Mouse (Mus musculus) subcutaneous adipose tissue, adult 2 months (tissue): ENCODE measurements around the gene Olfr552. TPM values are rescaled to one million over a fixed set of nuclear protein-coding genes. Genes with fewer than 3 reads are reported as not detected.

Source experiments
- polyA plus RNA-seq: library from polyadenylated mRNA; depleted of rRNA; stranded (reverse); fragments of >200 nt; gene quantifications from 2 replicates; pipeline ENCODE4 v1.2.3, GENCODE M21; 2012; ENCODE audit warnings: low replicate concordance; rRNA removed

The Olfr552 gene
- not detected in 2 replicates for polyA plus RNA-seq

GRCm38 (mm10) chr7:102597378-102598031, at the start of gene Olfr552:
Gene Olfr552, plus strand, starts transcription at chr7:102597770.

GRCm38 (mm10) chr7:102549570-102549969, 48.0 kb upstream of the Olfr552 start, which contains the start of gene Olfr549:
Gene Olfr549, plus strand, starts transcription at chr7:102549870.

DNA sequence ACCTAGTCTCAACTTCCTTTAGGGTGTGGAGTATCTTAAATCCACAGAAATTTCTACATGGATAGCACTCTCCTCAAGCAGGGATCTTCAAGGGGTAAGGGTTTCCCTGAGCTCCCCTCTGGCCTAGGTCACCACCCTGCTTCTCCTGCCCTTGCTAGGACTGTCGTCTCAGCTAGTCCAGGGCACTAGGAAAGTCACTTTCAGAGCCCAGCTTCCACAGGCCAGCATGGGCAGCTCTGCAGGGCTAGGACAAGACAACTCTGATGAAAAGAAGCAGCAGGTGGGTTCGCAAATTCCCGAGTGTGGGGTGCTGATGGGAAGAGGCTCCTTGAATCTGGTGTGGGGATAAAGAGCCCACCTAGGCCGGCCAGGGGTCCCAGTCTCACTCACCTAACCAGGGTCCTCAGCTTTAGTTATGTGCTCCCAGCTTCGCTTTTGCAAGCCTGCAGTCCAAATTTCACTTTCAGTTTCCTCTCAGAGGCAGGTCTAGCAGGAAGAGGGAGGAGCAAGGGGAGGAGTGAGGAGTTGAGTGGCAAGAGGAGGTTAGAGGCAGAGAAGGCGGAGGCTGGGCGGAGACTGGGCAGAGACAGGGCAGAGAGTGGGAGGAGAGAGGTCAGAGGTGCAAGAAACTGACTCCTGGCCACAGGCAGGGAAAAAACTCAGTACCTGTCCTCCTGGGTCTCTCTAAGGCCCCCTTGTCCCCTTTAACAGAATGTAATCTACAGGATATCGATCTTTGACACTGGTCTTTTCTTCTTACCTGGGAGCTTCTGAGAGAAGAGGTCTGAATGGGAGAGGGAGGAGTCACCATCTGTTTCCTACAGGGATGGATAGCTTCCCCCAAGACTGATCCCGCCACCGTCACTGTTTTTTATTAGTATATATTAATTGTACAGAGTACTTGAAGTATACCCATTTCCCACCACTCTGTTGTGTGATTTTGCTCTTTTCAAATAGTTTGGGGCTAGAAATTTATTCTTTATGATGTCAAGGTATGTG, 32.3 kb upstream of the Olfr552 start, which contains the start of gene Trim21:
Gene Trim21 (minus strand): TSS at position 488 of the 999 bp plus-strand sequence.

GRCm38 (mm10) chr7:102571142-102571541, 26.4 kb upstream of the Olfr552 start, which contains the start of gene Olfr550:
Gene Olfr550, plus strand, starts transcription at chr7:102571442.

DNA sequence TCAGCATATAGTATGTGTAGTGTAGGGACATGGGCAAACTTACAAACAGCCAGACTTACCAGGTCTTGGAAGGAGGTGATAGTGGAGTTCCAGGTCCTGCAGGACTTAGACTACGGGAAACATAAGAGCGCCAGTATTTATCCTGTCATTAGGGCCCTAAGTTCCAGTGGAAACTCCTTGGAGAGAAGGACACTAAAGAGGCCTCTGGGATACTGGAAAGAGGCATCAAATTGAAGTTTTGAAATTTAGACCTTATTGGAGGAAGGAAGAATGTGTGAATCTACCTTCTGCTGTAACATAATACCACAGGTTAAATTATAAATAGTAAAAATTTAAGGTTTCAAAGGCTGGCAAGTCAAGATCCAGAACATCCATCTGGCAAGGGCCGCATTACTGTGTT, 5.8 kb upstream of the Olfr552 start, which contains the start of gene Olfr551:
Gene Olfr551 (minus strand): TSS at position 101 of the 400 bp plus-strand sequence.

GRCm38 (mm10) chr7:102618118-102618517, 20.5 kb downstream of the Olfr552 start, which contains the start of gene Olfr553:
Gene Olfr553, minus strand, starts transcription at chr7:102618218.

DNA sequence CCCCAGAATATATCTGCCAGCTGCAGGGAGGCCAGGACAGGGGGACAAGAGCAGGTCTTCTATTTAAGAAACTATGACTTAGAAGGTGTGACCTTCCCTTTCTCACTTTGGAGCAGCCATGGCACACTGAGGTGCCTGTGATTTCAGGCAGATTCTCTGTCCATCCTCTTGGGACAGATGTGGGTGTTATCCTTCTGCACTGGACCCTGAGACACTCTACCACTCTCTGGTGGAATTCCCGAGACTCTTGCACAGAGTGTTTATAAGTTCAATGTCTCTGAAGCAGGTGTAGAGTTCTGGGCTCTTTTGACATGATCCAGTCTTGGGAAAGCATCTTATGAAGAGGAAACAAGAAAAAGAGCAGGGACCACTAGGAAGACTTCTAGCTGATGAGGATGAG, 40.6 kb downstream of the Olfr552 start, which contains the start of gene Olfr554:
Gene Olfr554 (plus strand): TSS at position 301 of the 400 bp plus-strand sequence.

Other genes with a start within 250 kb of the Olfr552 start
- gene Rrm1, start 156.1 kb upstream of the Olfr552 start, polyA plus RNA-seq, result 5.9 and 22.5 TPM in 2 replicates
- gene Olfr543, start 116.1 kb upstream of the Olfr552 start, polyA plus RNA-seq, result not detected in 2 replicates
- gene Olfr544, start 109.5 kb upstream of the Olfr552 start, polyA plus RNA-seq, result not detected in 2 replicates
- gene Olfr545, start 98.2 kb upstream of the Olfr552 start, polyA plus RNA-seq, result not detected in 2 replicates
- gene Olfr547, start 63.0 kb upstream of the Olfr552 start, polyA plus RNA-seq, result not detected in 2 replicates
- not detected in 2 replicates for gene Olfr548-ps1, start 56.9 kb upstream of the Olfr552 start, polyA plus RNA-seq
- gene Olfr549, start 47.9 kb upstream of the Olfr552 start, polyA plus RNA-seq, result not detected in 2 replicates
- 7.0 and 10.4 TPM in 2 replicates for gene Trim21, start 32.3 kb upstream of the Olfr552 start, polyA plus RNA-seq
- not detected in 2 replicates for gene Olfr550, start 26.3 kb upstream of the Olfr552 start, polyA plus RNA-seq
- gene Olfr551, start 5.9 kb upstream of the Olfr552 start, polyA plus RNA-seq, result not detected in 2 replicates
- gene Olfr553, start 20.4 kb downstream of the Olfr552 start, polyA plus RNA-seq, result not detected in 2 replicates
- not detected in 2 replicates for gene Olfr554, start 40.7 kb downstream of the Olfr552 start, polyA plus RNA-seq
- not detected in 2 replicates for gene Olfr555, start 61.1 kb downstream of the Olfr552 start, polyA plus RNA-seq
- not detected in 2 replicates for gene Olfr556, start 67.1 kb downstream of the Olfr552 start, polyA plus RNA-seq
- gene Trim68, start 89.6 kb downstream of the Olfr552 start, polyA plus RNA-seq, result 41.4 and 44.2 TPM in 2 replicates
- not detected in 2 replicates for gene Olfr557, start 98.1 kb downstream of the Olfr552 start, polyA plus RNA-seq
- 9.2 and 10.1 TPM in 2 replicates for gene Olfr558, start 104.4 kb downstream of the Olfr552 start, polyA plus RNA-seq
- gene Olfr33, start 121.3 kb downstream of the Olfr552 start, polyA plus RNA-seq, result not detected in 2 replicates
- not detected in 2 replicates for gene Olfr559, start 129.7 kb downstream of the Olfr552 start, polyA plus RNA-seq
- gene Olfr560, start 161.6 kb downstream of the Olfr552 start, polyA plus RNA-seq, result 0.17 and 0.27 TPM in 2 replicates
- 11.4 and 14.6 TPM in 2 replicates for gene Olfr78, start 161.7 kb downstream of the Olfr552 start, polyA plus RNA-seq
- gene Olfr561, start 173.5 kb downstream of the Olfr552 start, polyA plus RNA-seq, result 0.12 TPM in 1 of 2 replicates, not detected in the other
- gene Olfr564, start 205.7 kb downstream of the Olfr552 start, polyA plus RNA-seq, result not detected in 2 replicates